Mouse (Mus musculus): ENCODE measurements around the gene Zcchc18. TPM values are rescaled to one million over a fixed set of nuclear protein-coding genes. Genes with fewer than 3 reads are reported as not detected.
"Not testable (repeated sequence)": the region's sequence is repeated elsewhere in the genome, so short reads cannot be mapped to it uniquely, and the experiment has no call there.

Gene Zcchc18
- polyA plus RNA-seq (2016; fragmentation: Nextera tagmentation; extraction: Ambion mirVana), result 136 and 137 TPM in 2 replicates

DNA sequence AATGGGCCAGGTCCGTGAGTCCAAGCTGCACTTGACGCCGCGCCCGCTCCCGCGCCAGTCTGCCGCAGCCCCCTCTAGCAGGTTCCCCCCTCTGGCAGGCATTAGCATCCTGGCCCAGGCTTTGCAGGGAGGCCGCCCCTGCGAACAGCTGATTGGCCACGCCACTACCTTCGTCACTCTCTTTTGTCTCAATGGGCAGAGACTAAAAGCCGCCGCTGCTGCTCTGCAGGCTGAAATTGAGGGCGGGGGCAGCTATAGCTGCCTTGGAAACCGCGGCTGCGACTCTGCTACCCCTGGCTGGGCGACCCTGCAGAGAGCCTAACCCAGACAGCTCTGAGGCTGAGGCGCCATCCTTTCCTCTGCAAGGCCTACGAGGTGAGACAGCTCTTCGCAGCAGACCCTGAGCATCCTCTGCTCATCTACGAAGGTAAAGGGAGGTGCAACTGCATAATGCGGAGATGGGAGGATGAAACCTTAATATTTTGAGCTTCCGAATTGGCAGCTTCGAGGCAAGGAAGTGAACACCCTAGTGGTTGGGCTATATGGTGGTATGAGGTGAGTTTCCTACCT, at the start of gene Zcchc18:
Zcchc18 (plus strand) TSS at position 178 of the 570 bp plus-strand sequence.
- Histone ChIP-seq H3K9ac (peak within 1 kb of the TSS; percentile 59), H3K4me3 (peak within 1 kb of the TSS; percentile 43), H3K4me2 (replicated peaks) (peak within 1 kb of the TSS; percentile 51), H3K27ac (peak within 1 kb of the TSS; percentile 89), H3K4me1 (peaks cover 6% of the 10 kb centered on the region; the same call in 1 of the 2 replicates), H3K9me3 (replicated peaks) (no peaks in the 10 kb centered on the region), H3K36me3 (no peaks in the 10 kb centered on the region), H3K27me3 (0 out of 2 replicates have a peak, but pooled peaks cover 5% of the 10 kb centered on the region)
- 26% methylated on average over 26 of the region's 26 CpGs for WGBS
- ATAC-seq (ENCODE audit: low FRiP score), result peak; percentile 99

DNA sequence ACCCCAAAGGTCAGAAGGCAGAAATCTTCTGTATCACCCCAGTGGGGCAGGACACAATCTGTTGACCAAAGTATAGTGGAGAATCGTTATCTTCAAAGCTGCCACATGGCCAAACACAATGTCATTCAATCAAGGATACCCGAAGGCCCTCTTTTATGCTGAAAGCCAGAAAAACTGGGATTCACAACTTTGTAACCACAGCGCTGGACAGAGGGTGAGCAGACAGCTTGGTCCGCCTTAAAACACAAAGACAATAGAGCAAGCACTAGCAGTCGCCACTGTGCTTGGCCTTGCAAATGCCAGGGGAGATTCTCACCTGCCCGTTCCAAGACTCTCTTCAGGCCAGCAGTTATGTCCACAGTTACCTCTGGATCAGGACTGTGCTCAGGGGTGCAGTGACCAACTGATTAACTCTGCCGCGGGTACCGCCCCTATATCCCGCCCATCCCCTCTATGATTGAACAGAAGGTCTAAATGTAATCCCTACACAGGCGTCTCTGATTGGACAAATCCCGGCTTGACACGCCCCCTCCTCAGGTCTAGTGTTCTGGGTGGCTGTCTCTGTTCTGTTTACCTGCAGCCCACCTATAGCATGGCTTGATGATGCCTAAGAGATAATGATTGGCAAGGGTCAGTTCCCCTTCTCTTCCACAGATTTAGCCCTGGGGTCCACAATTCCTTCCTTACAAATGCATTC, 35.2 kb upstream of the Zcchc18 start:
- not testable (repeated sequence) for H3K27me3 ChIP-seq; H3K36me3 ChIP-seq; H3K4me1 ChIP-seq; H3K27ac ChIP-seq; H3K9me3 ChIP-seq (replicated peaks)
- WGBS, result 32% methylated on average over 13 of the region's 13 CpGs
- peak overlapping the region; percentile 44 for H3K4me2 ChIP-seq (replicated peaks)
- 0 out of 2 replicates have a peak overlapping the region, but pooled peaks have one; percentile 24 for H3K9ac ChIP-seq
- H3K4me3 ChIP-seq, result peak overlapping the region; percentile 34
- ATAC-seq (ENCODE audit: low FRiP score), result peak; percentile 99

DNA sequence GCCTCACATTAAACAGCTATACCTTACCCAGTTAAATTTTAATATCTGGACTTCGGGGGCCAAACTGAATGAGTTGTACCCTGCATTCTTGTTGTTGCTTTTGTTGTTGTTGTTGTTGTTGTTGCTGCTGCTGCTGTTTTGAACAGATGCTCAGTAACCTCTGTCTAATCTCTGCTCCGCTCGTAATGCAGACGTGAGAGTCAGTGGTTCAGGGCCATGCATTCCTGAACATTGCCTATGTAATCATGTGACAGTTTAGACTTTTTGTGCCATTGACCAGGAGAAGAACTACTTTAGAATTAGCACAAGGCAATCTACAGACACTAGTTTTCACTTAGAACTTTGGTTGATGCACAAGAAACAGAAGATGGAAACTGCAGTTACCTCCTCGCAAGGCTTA, 34.7 kb upstream of the Zcchc18 start:
- peak overlapping the region; percentile 44 for H3K4me2 ChIP-seq (replicated peaks)

DNA sequence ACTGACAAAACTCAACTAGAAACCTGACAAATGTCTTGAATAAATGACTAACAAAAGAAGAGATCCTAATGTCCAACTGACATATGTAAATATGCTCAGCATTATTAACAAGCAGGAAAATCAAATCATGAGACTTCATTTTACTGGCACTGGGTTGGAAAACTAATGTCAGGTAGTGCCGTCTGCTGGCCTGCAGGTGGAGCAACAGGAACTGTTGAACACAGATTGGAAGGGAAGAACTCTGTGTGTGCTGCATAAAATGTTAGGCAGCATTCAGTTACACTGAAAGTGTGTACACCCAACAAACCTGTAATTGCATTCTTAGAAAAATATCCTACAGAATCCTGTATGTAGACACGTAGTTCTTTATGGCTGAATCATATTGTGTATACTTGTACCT, 33.3 kb upstream of the Zcchc18 start:
- no peaks in the 10 kb centered on the region for H3K36me3 ChIP-seq
- no peak for ATAC-seq (ENCODE audit: low FRiP score)
- 30% methylated on average over 2 of the region's 2 CpGs for WGBS

More for the DNA sequence above, 34.7 kb upstream of the Zcchc18 start:
- not testable (repeated sequence) for H3K9ac ChIP-seq; H3K27ac ChIP-seq; H3K9me3 ChIP-seq (replicated peaks); H3K36me3 ChIP-seq; H3K4me1 ChIP-seq; H3K27me3 ChIP-seq
- WGBS, result 68% methylated on average over 5 of the region's 5 CpGs
- peak; percentile 39 for ATAC-seq (ENCODE audit: low FRiP score)
- peak overlapping the region; percentile 34 for H3K4me3 ChIP-seq

DNA sequence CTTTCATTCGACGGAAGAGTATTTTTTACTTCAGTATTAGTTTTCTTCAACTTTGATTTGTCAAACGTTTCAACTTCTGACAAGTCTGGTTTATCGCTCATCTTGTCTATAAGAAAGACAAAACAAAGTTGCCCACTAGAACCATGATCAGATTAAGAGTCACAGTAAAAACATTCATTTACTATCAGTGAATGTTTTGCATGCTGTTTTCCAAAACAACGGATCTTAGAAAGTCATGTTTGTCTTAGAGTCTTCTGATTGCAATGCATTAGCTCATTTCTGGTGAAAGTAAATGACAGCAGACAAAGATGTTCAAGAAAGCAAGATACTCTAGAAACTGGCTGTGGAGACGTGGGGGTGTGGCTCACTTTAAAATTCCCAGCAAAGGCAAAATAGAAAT, 17.6 kb upstream of the Zcchc18 start, which contains the start of gene Tmsb15b2:
Tmsb15b2 (minus strand) TSS at position 101 of the 400 bp plus-strand sequence.
- 86% methylated on average over 6 of the region's 6 CpGs for WGBS

More for the DNA sequence above, 33.3 kb upstream of the Zcchc18 start:
- Histone ChIP-seq H3K9me3 (replicated peaks) (no peaks in the 10 kb centered on the region), H3K4me1 (no peaks in the 10 kb centered on the region), H3K4me2 (replicated peaks) (no peak overlapping the region), H3K4me3 (no peak overlapping the region), H3K27ac (no peak overlapping the region), H3K9ac (no peak overlapping the region), H3K27me3 (no peaks in the 10 kb centered on the region)

DNA sequence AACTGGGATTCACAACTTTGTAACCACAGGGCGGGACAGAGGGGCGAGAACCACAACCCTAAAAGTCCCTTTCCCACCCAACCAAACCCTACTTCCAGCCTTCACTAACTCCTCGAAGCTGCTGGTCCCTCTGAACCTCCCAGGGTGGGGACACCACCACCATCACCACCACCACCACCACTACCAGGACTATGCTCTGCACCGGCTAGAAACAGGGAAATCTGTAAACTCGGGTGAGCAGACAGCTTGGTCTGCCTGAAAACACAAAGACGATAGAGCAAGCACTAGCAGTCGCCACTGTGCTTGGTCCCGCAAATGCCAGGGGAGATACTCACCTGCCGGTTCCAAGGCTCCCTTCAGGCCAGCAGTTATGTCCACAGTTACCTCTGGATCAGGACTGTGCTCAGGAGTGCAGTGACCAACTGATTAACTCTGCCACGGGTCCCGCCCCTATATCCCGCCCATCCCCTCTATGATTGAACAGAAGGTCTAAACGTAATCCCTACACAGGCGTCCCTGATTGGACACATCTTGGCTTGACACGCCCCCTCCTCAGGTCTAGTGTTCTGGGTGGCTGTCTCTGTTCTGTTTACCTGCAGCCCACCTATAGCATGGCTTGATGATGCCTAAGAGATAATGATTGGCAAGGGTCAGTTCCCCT, 16.4 kb upstream of the Zcchc18 start, which contains the start of the genes Tmsb15l and Tmsb15b1:
Tmsb15l (minus strand) TSS at position 446 of the 661 bp plus-strand sequence.
Tmsb15b1 (minus strand) TSS at position 451 of the 661 bp plus-strand sequence.
- Histone ChIP-seq H3K36me3 (no peaks in the 10 kb centered on the region), H3K27ac (no peak within 1 kb of the TSS), H3K27me3 (no peaks in the 10 kb centered on the region), H3K4me2 (replicated peaks) (peak within 1 kb of the TSS; percentile 58), H3K4me3 (peak within 1 kb of the TSS; percentile 41), H3K9ac (peak within 1 kb of the TSS; percentile 51; the same call in 1 of the 2 replicates), H3K9me3 (replicated peaks) (no peaks in the 10 kb centered on the region), H3K4me1 (no peaks in the 10 kb centered on the region)
- 38% methylated on average over 15 of the region's 15 CpGs for WGBS
- peak; percentile 100 for ATAC-seq (ENCODE audit: low FRiP score)

More for the DNA sequence above, 17.6 kb upstream of the Zcchc18 start, which contains the start of gene Tmsb15b2:
- H3K27ac ChIP-seq; H3K4me1 ChIP-seq; H3K27me3 ChIP-seq; H3K36me3 ChIP-seq; ATAC-seq (ENCODE audit: low FRiP score); H3K9me3 ChIP-seq (replicated peaks): not testable (repeated sequence)
- Histone ChIP-seq H3K4me2 (replicated peaks) (peak within 1 kb of the TSS; percentile 58), H3K9ac (peak within 1 kb of the TSS; percentile 51; the same call in 1 of the 2 replicates), H3K4me3 (peak within 1 kb of the TSS; percentile 41)

DNA sequence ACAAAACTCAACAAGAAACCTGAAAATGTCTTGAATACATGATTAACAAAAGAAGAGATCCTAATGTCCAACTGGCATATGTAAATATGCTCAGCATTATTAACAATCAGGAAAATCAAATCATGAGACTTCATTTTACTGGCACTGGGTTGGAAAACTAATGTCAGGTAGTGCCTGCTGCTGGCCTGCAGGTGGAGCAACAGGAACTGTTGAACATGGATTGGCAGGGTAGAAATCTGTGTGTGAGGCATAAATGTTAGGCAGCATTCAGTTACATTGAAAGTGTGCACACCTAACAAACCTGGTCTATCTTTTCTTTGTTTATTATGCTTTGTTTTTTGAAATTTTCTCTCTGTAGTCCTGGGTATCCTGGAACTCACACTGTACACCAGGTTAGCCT, 14.3 kb upstream of the Zcchc18 start:
- Histone ChIP-seq H3K4me3 (no peak overlapping the region), H3K27ac (no peak overlapping the region), H3K4me1 (no peaks in the 10 kb centered on the region), H3K4me2 (replicated peaks) (no peak overlapping the region), H3K36me3 (no peaks in the 10 kb centered on the region), H3K9ac (no peak overlapping the region), H3K27me3 (no peaks in the 10 kb centered on the region), H3K9me3 (replicated peaks) (no peaks in the 10 kb centered on the region)
- no peak for ATAC-seq (ENCODE audit: low FRiP score)

DNA sequence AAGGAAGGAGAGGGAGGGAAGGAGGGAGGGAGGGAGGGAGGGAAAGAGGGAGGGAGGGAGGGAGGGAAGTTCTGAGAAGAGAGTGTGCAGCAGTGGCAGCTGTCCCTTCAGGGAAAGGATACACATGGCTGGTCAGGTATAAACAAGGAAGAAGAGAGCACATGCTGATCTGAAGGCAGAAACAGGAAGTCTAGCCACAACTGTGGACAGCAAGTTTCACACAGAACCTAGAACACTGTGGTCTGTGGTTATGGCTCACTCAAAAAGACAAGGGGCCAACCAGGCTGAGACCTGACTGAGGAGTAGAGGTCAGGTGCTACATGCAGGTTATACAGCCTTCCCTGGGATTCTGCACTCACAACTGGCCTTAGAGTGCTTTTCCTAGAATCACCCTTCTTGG, 6.9 kb upstream of the Zcchc18 start:
- no peak overlapping the region for H3K27ac ChIP-seq
- no peaks in the 10 kb centered on the region for H3K36me3 ChIP-seq
- no peaks in the 10 kb centered on the region for H3K9me3 ChIP-seq (replicated peaks)
- H3K4me2 ChIP-seq (replicated peaks), result no peak overlapping the region
- no peak overlapping the region for H3K4me3 ChIP-seq
- H3K4me1 ChIP-seq, result no peaks in the 10 kb centered on the region
- no peaks in the 10 kb centered on the region for H3K27me3 ChIP-seq
- H3K9ac ChIP-seq, result no peak overlapping the region
- no peak for ATAC-seq (ENCODE audit: low FRiP score)

DNA sequence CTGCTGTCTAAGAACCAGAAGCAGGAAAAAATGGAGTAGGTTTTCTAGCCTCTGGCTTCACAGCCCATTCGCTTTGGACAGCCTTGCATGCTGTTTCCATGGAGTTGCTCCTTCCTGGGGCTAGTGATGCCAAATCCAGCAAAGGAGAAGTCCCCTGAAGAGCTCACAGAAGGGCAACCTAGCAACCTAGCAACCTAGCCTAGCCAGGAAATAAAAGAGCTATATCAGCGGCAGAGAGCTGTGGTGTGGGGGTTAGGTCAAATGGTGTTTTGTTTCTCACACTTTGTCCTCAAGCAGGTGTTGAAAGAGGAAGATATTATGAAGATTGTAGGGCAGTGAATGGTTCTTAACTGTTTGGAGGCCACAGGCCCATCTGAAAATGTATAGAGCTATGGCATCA, 1.7 kb upstream of the Zcchc18 start:
- no peak for ATAC-seq (ENCODE audit: low FRiP score)
- WGBS, result 50% methylated on average over 2 of the region's 2 CpGs
- Histone ChIP-seq H3K27me3 (0 out of 2 replicates have a peak, but pooled peaks cover 5% of the 10 kb centered on the region), H3K27ac (no peak overlapping the region), H3K4me3 (no peak overlapping the region), H3K4me2 (replicated peaks) (no peak overlapping the region), H3K4me1 (peaks cover 6% of the 10 kb centered on the region; the same call in 1 of the 2 replicates), H3K9ac (no peak overlapping the region), H3K36me3 (no peaks in the 10 kb centered on the region), H3K9me3 (replicated peaks) (no peaks in the 10 kb centered on the region)

DNA sequence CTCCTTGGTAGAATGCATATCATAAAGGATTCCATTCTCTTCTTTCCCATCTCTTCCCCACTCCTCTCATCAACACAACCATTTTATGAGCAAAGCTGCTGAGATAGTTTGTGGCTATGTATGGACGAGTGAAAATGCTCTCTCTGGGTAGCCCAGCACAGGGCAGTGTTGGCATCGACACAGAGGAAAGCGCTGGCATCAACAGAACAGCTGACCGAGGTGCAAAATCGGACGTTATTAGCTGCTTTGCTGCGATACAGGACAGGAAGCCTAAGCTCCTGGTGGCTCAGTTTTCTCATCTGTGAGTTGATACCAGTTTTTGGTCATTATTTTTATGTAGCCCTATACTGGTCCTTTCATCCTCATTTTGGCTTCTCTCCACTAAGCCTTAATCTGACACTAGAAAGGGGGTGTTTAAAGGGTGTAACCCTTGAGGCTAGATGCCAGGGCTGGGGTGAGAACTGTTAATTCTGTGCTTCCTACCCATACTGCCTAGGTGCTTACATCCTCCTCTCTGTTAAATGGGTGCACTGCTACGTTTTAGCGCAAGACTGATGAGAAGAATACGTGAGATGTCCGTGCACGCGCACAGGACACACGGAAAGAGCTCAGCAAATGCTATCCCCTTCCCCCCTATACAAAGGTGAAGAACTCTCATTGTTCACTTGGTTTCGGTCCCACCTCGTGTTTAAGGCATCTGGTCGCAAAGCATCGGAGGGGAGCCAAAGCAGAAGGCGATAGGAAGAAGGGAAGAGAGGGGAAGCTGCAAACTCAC, 577 bp upstream of the Zcchc18 start:
- Histone ChIP-seq H3K36me3 (no peaks in the 10 kb centered on the region), H3K4me1 (peaks cover 6% of the 10 kb centered on the region; the same call in 1 of the 2 replicates), H3K9me3 (replicated peaks) (no peaks in the 10 kb centered on the region), H3K9ac (peak overlapping the region; percentile 44), H3K27me3 (0 out of 2 replicates have a peak, but pooled peaks cover 5% of the 10 kb centered on the region), H3K4me2 (replicated peaks) (peak overlapping the region; percentile 51), H3K27ac (peak overlapping the region; percentile 89), H3K4me3 (peak overlapping the region; percentile 43)
- 27% methylated on average over 19 of the region's 19 CpGs for WGBS
- peak; percentile 71 for ATAC-seq (ENCODE audit: low FRiP score)

DNA sequence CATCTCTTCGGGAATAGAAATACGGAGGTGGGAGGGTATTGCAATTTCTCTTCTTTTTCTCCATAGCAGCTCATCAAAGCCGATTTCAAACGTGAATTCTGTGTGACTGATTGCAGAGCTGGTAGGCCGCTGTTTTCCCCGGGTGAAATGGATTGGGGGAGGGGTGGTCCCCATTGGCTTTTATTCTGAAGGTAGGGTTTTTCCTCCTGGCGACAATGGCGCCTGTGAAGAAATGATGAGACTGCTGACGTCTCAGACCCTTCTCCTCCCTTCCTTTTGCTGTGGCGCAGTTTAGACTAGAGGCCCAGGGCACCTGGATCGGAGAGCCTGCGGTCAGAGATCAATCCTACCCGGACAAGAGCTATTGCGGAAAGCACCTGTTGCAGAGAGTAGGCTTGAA, 686 bp downstream of the Zcchc18 start:
- Histone ChIP-seq H3K9ac (peak overlapping the region; percentile 59), H3K4me1 (peaks cover 6% of the 10 kb centered on the region; the same call in 1 of the 2 replicates), H3K9me3 (replicated peaks) (no peaks in the 10 kb centered on the region), H3K27ac (peak overlapping the region; percentile 89), H3K4me3 (peak overlapping the region; percentile 43), H3K36me3 (no peaks in the 10 kb centered on the region), H3K4me2 (replicated peaks) (peak overlapping the region; percentile 51), H3K27me3 (0 out of 2 replicates have a peak, but pooled peaks cover 5% of the 10 kb centered on the region)
- 38% methylated on average over 14 of the region's 14 CpGs for WGBS
- ATAC-seq (ENCODE audit: low FRiP score), result peak; percentile 39; the same call in 1 of the 2 replicates

Data from hindbrain, embryonic 12.5 days (tissue).